In the genomic region with DNA sequence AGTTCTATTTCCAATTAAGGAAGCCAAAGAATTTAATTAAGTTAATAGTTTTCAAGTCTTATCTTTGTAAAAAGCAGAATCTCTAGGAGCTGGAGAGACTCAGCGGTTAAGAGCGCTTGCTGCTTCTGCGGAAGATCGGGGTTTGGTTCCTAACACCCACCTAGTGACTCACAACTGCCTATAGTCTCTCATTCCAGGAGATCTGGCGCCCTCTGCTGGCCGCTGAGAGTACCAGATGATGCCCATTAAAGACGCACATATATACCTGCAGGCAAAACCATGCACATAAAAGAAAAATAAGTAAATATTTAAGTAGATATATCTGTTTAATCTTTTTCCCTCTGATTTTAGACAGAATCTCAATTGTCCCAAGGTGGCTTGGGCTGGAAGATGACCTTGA, we compare ENCODE assay signal across 10 mouse cellular contexts. TPM values are rescaled to one million over a fixed set of nuclear protein-coding genes. Genes with fewer than 3 reads are reported as not detected.
A peak's percentile ranks its signal among the peaks of the same experiment; 100 is the strongest.
DNase-seq lines count a peak whose midpoint lies in the region; ATAC-seq and TF ChIP-seq lines count a peak whose summit lies in the region.
"Had no signal": no experiment of that assay in that cellular context is flagged by ENCODE, and none has a peak within 500 bp of the region (broad histone marks: within the 10 kb centered on the region; RNA-seq: fewer than 3 reads in every experiment).

No protein-coding gene starts in this region.

- DNase-seq in gastrocnemius, adult 18-20 months (ENCODE audit: low spot score), result peak; percentile 29
- no peak for DNase-seq in gastrocnemius, postnatal 14 days
- peak; percentile 39 for DNase-seq in ovary, postnatal 36 days (ENCODE audit: low spot score)
- no peak for DNase-seq in ovary, postnatal 14 days (ENCODE audit: low spot score)
- DNase-seq in cerebellum, postnatal 25 days, result peak; percentile 40 to 67
- DNase-seq in midbrain, postnatal 0 days (ENCODE audit: low spot score), result no peak
- no peak for DNase-seq in layer of hippocampus, postnatal 14 days (ENCODE audit: low spot score in 2 of 2)

- H3K4me2 ChIP-seq in midbrain, postnatal 0 days (ENCODE audit: low read depth, low read length, poor library complexity, severe bottlenecking), result no peak overlapping the region
- H3K4me2 ChIP-seq: hindbrain, embryonic 15.5 days; neural tube, embryonic 12.5 days had no signal

- H3K9me3 ChIP-seq in midbrain, postnatal 0 days (ENCODE audit: low read length), result no peaks in the 10 kb centered on the region
- H3K9me3 ChIP-seq: hindbrain, embryonic 15.5 days; neural tube, embryonic 12.5 days had no signal

- H3K36me3 ChIP-seq in midbrain, postnatal 0 days (ENCODE audit: insufficient read depth, low read length), result no peaks in the 10 kb centered on the region
- H3K36me3 ChIP-seq: hindbrain, embryonic 15.5 days; neural tube, embryonic 12.5 days had no signal

- no peak overlapping the region for H3K27ac ChIP-seq in midbrain, postnatal 0 days (ENCODE audit: low read depth, low read length)
- H3K27ac ChIP-seq: hindbrain, embryonic 15.5 days; neural tube, embryonic 12.5 days had no signal

- H3K9ac ChIP-seq in midbrain, postnatal 0 days (replicated peaks; ENCODE audit: low read length, poor library complexity, severe bottlenecking), result no peak overlapping the region
- H3K9ac ChIP-seq: hindbrain, embryonic 15.5 days; neural tube, embryonic 12.5 days had no signal

- no peak for ATAC-seq in midbrain, postnatal 0 days (ENCODE audit: low FRiP score)
- no peak for ATAC-seq in erythroblast, adult 5-6 weeks (replicated peaks; ENCODE audit: low FRiP score, poor library complexity, severe bottlenecking)

- intact Hi-C loops in gastrocnemius, postnatal 14 days (cut with DNase I; ENCODE audit: low total_unique reads), result no loop called here

- 83% methylated on average over 7 of the region's 7 CpGs for WGBS in midbrain, postnatal 0 days

- H3K27me3 ChIP-seq in midbrain, postnatal 0 days (ENCODE audit: insufficient read depth, low read length), result no peaks in the 10 kb centered on the region
- H3K27me3 ChIP-seq: hindbrain, embryonic 15.5 days; neural tube, embryonic 12.5 days had no signal

- peak; percentile 62 for TF ChIP-seq CTCF in midbrain, postnatal 0 days (IDR thresholded peaks at IDR 0.05)

- H3K4me3 ChIP-seq in midbrain, postnatal 0 days (ENCODE audit: low read depth, low read length), result no peak overlapping the region
- H3K4me3 ChIP-seq: hindbrain, embryonic 15.5 days; neural tube, embryonic 12.5 days had no signal

- H3K4me1 ChIP-seq in midbrain, postnatal 0 days (ENCODE audit: insufficient read depth, low read length), result no peaks in the 10 kb centered on the region

RNA-seq across cellular contexts. Expression of gene Spry2, which starts 6.2 kb away (rescaled TPM):
- total RNA-seq in gastrocnemius, adult 18-20 months (2021), result 10 to 100 TPM; 13.5 to 19.3 TPM
- total RNA-seq in gastrocnemius, postnatal 14 days (2021), result 10 to 100 TPM; 25.0 to 31.8 TPM
- 20.2 and 24.3 TPM in 2 replicates for total RNA-seq in midbrain, postnatal 0 days (2014; rRNA removed)
- polyA plus RNA-seq in midbrain, postnatal 0 days (2015; fragmentation: Nextera tagmentation; extraction: Ambion mirVana), result 38.1 and 39.2 TPM in 2 replicates
- total RNA-seq in erythroblast, adult 5-6 weeks (2015; ENCODE audit: low replicate concordance), result 2.5 and 3.7 TPM in 2 replicates
- total RNA-seq in erythroblast, adult 5-6 weeks (2017; ENCODE audit: low replicate concordance), result 1.8 and 2.8 TPM in 2 replicates
- total RNA-seq in layer of hippocampus, postnatal 14 days (2021), result 10 to 100 TPM; 60.5 to 75.1 TPM

Comparison
In these comparisons a context has a peak if more than half of its experiments do, and no peak if none do; other contexts are left out.
1. DNase-seq: peak in gastrocnemius, adult 18-20 months (single experiment), ovary, postnatal 36 days (single experiment) and cerebellum, postnatal 25 days (2 of 2); none in gastrocnemius, postnatal 14 days (single experiment), ovary, postnatal 14 days (single experiment), midbrain, postnatal 0 days (single experiment) and layer of hippocampus, postnatal 14 days (0 of 2).